Mouse (Mus musculus) heart, embryonic 13.5 days (tissue): ENCODE measurements around the gene Pou3f4. TPM values are rescaled to one million over a fixed set of nuclear protein-coding genes. Genes with fewer than 3 reads are reported as not detected.
A peak's percentile ranks its signal among the peaks of the same experiment; 100 is the strongest.

Experiments
- ATAC-seq: fragments of 200-750 bp; cut with Nextera tagmentation; 2 replicates; pipeline ENCODE4 v1.8.0; 2017; ENCODE audit warnings: moderate TSS enrichment; ENCODE audit not compliant: insufficient number of reproducible peaks, low FRiP score, low TSS enrichment; ENCODE audit errors: extremely low read depth
- H3K27ac ChIP-seq: fragments of 300-500 bp; sonication (generic); replicated peaks from 2 replicates; pipeline ENCODE4 v1.5.1; 2015; ENCODE audit warnings: moderate library complexity, mild to moderate bottlenecking, inconsistent platforms
- H3K27me3 ChIP-seq: fragments of 300-500 bp; sonication (generic); replicated peaks from 2 replicates; pipeline ENCODE4 v1.6.1; 2015; ENCODE audit warnings: mild to moderate bottlenecking, inconsistent platforms
- H3K36me3 ChIP-seq: fragments of 300-500 bp; sonication (generic); 2 replicates; pipeline ENCODE4 v1.6.1; 2015; ENCODE audit warnings: mild to moderate bottlenecking, inconsistent platforms
- H3K4me1 ChIP-seq: fragments of 300-500 bp; sonication (generic); 2 replicates; pipeline ENCODE4 v1.6.1; 2015; ENCODE audit warnings: inconsistent platforms
- H3K4me2 ChIP-seq: fragments of 300-500 bp; sonication (generic); 2 replicates; pipeline ENCODE4 v1.6.1; 2015; ENCODE audit warnings: inconsistent platforms, mild to moderate bottlenecking, moderate library complexity
- H3K4me3 ChIP-seq: fragments of 300-500 bp; sonication (generic); 2 replicates; pipeline ENCODE4 v1.5.1; 2015; ENCODE audit warnings: moderate library complexity, mild to moderate bottlenecking, inconsistent platforms
- H3K9ac ChIP-seq: fragments of 300-500 bp; sonication (generic); 2 replicates; pipeline ENCODE4 v1.6.1; 2015; ENCODE audit warnings: inconsistent platforms, mild to moderate bottlenecking, moderate library complexity
- H3K9me3 ChIP-seq: fragments of 300-500 bp; sonication (generic); 2 replicates; pipeline ENCODE4 v1.6.1; 2016; ENCODE audit warnings: inconsistent platforms
- WGBS: fragments of 180-500 bp; shearing (Covaris S2); methylation state at CpG from one replicate; pipeline ENCODE4 v1.1.7; 2015; ENCODE audit warnings: mixed read lengths; 5-methylcytosine and 5-hydroxymethylcytosine counted together
- polyA plus RNA-seq: library from polyadenylated mRNA; unstranded; fragments of >200 nt; fragmentation: Nextera tagmentation; extraction: Ambion mirVana; gene quantifications from 2 replicates; pipeline ENCODE4 v1.2.1, GENCODE M21; 2015

Gene Pou3f4
- polyA plus RNA-seq, 1 experiment from 2014 or later = 0.11 TPM

DNA sequence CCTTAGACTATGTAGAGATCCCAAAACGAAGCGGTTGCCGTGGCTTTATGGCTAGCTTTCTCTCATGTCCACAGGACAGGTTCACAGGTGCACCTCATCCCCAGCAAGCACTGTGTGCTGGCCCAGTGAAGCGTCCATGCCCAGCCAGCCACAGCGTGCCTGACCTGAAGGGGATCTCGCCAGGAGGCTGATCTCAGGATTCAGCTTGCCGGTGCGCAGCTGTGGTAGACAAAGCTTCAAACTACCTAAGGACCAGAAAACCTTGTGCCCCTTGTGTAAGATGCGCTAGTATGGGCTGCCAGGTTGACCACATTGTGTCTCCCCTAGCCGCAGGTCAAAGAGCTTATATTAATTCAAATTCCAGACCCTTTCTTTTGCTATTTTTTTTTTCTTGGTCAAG, 3.1 kb downstream of the Pou3f4 start:
- Histone ChIP-seq H3K4me2 (peak overlapping the region; percentile 59), H3K27me3 (peaks cover 48% of the 10 kb centered on the region)
- 10% methylated on average over 10 of the region's 10 CpGs for WGBS

DNA sequence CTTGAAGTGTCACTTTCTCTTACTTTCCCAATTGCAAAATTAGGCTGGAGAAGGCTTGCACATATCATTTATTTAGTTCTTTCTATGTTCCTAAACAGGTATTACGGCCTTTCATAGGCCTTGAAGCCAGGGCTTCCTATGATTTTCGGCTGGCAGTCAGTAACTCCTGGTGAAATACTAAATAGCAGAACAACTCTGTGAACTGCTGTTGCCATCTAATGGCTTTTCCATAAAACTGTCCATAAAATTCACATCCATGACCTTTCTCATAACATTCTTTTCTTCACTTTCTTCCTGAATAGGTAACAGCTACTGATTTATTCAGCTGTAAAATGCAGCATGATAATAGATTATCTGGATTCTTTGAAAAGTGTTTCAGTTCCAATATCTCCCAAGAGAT, 23.4 kb downstream of the Pou3f4 start:
- H3K4me1 ChIP-seq = no peaks in the 10 kb centered on the region
- 68% methylated on average over 2 of the region's 2 CpGs for WGBS

More for the DNA sequence above, 3.1 kb downstream of the Pou3f4 start:
- ATAC-seq = no peak
- no peak overlapping the region for H3K27ac ChIP-seq
- no peaks in the 10 kb centered on the region for H3K36me3 ChIP-seq
- H3K9ac ChIP-seq = no peak overlapping the region
- peak overlapping the region; percentile 30; the same call in 1 of the 2 replicates for H3K4me3 ChIP-seq
- no peaks in the 10 kb centered on the region for H3K9me3 ChIP-seq
- peaks cover 4% of the 10 kb centered on the region; the same call in 1 of the 2 replicates for H3K4me1 ChIP-seq

DNA sequence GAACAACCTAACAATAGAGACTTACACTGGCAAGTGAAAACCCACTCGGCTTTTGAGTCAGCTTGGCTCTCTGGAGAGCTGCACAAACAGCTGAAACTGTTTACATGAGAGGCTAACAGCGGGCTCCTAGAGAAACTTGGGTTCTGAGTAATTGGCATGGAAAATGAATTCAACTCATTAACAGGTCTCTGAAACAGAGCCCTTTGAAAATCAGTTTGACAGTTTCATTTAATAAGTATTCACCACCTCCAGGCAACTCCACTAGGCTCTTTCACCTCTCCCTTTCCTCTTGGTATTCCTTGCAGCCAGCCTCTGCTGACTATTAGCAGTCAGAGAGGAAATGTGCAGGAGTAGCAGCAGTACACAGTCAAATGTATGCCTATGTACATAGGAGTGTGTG, 37.2 kb downstream of the Pou3f4 start:
- H3K36me3 ChIP-seq = no peaks in the 10 kb centered on the region
- WGBS = 48% methylated on average over 2 of the region's 2 CpGs
- H3K27ac ChIP-seq = no peak overlapping the region
- no peak overlapping the region for H3K4me2 ChIP-seq
- no peak overlapping the region for H3K4me3 ChIP-seq
- no peaks in the 10 kb centered on the region for H3K27me3 ChIP-seq
- H3K9ac ChIP-seq = no peak overlapping the region
- ATAC-seq = no peak
- H3K4me1 ChIP-seq = no peaks in the 10 kb centered on the region
- no peaks in the 10 kb centered on the region for H3K9me3 ChIP-seq

More for the DNA sequence above, 23.4 kb downstream of the Pou3f4 start:
- no peak overlapping the region for H3K4me3 ChIP-seq
- H3K4me2 ChIP-seq = no peak overlapping the region
- no peak overlapping the region for H3K9ac ChIP-seq
- H3K36me3 ChIP-seq = no peaks in the 10 kb centered on the region
- no peaks in the 10 kb centered on the region for H3K27me3 ChIP-seq
- H3K27ac ChIP-seq = no peak overlapping the region
- no peaks in the 10 kb centered on the region for H3K9me3 ChIP-seq
- no peak for ATAC-seq
